ENCODE assay signal across 10 mouse cellular contexts in genomic region chr1:131970661-131971520, GRCm38 (mm10). TPM values are rescaled to one million over a fixed set of nuclear protein-coding genes. Genes with fewer than 3 reads are reported as not detected.
DNase-seq lines count a peak whose midpoint lies in the region; ATAC-seq and TF ChIP-seq lines count a peak whose summit lies in the region.
"Had no signal": no experiment of that assay in that cellular context is flagged by ENCODE, and none has a peak within 500 bp of the region (broad histone marks: within the 10 kb centered on the region; RNA-seq: fewer than 3 reads in every experiment).

No protein-coding gene starts in this region.

- peak overlapping the region; percentile 86 for H3K27ac ChIP-seq in kidney, adult 2 months (ENCODE audit: insufficient read depth, low read depth, low read length)
- H3K27ac ChIP-seq in intestine, embryonic 15.5 days, result 0 out of 2 replicates have a peak overlapping the region, but pooled peaks have one; percentile 13
- H3K27ac ChIP-seq in neural tube, embryonic 11.5 days (ENCODE audit: low read depth, low read length), result peak overlapping the region; percentile 95
- H3K27ac ChIP-seq: layer of hippocampus, adult 2 months had no signal

- TF ChIP-seq CTCF in kidney, adult 2 months (conservative IDR thresholded peaks at IDR 0.05; ENCODE audit: insufficient read depth, insufficient read length, low read depth, low read length), result no peak

- TF ChIP-seq POLR2A in kidney, adult 2 months (IDR thresholded peaks at IDR 0.05; ENCODE audit: low read depth, low read length), result no peak

- no peak for DNase-seq in kidney, adult 2 months
- DNase-seq in kidney, adult 11 months, result no peak
- peak; percentile 88 for DNase-seq in embryo, embryonic 11 days
- peak; percentile 84 for DNase-seq in neural tube, embryonic 11.5 days (ENCODE audit: low spot score)
- DNase-seq in gastrocnemius, postnatal 10 days, result no peak
- DNase-seq in cerebellum, adult 8-10 months, result no peak
- DNase-seq: cerebellum, adult 9-11 months had no signal

- H3K9ac ChIP-seq in intestine, embryonic 15.5 days, result peak overlapping the region; percentile 17; the same call in 1 of the 2 replicates
- peak overlapping the region; percentile 54 for H3K9ac ChIP-seq in neural tube, embryonic 11.5 days (ENCODE audit: low read length)

- no peaks in the 10 kb centered on the region for H3K9me3 ChIP-seq in intestine, embryonic 15.5 days
- no peaks in the 10 kb centered on the region for H3K9me3 ChIP-seq in neural tube, embryonic 11.5 days (ENCODE audit: control insufficient read depth, low read length)

- WGBS in kidney, adult 2 months, result 33% methylated on average over 16 of the region's 16 CpGs
- 25% methylated on average over 16 of the region's 16 CpGs for WGBS in intestine, embryonic 15.5 days
- 1% methylated on average over 14 of the region's 16 CpGs for WGBS in neural tube, embryonic 11.5 days

- no peaks in the 10 kb centered on the region for H3K27me3 ChIP-seq in kidney, adult 2 months (replicated peaks; ENCODE audit: control insufficient read depth, insufficient read depth, low read length)
- no peaks in the 10 kb centered on the region for H3K27me3 ChIP-seq in intestine, embryonic 15.5 days (replicated peaks)
- H3K27me3 ChIP-seq in neural tube, embryonic 11.5 days (ENCODE audit: control insufficient read depth, insufficient read depth, low read length), result no peaks in the 10 kb centered on the region

- H3K4me2 ChIP-seq in intestine, embryonic 15.5 days (replicated peaks), result 0 out of 2 replicates have a peak overlapping the region, but pooled peaks have one; percentile 17
- peak overlapping the region; percentile 35 for H3K4me2 ChIP-seq in neural tube, embryonic 11.5 days (ENCODE audit: low read depth)

- H3K4me1 ChIP-seq in kidney, adult 2 months (ENCODE audit: control insufficient read depth, insufficient read depth, low read length), result peaks cover 65% of the 10 kb centered on the region
- H3K4me1 ChIP-seq in intestine, embryonic 15.5 days (replicated peaks), result peaks cover 25% of the 10 kb centered on the region
- peaks cover 47% of the 10 kb centered on the region for H3K4me1 ChIP-seq in neural tube, embryonic 11.5 days (ENCODE audit: control insufficient read depth, insufficient read depth, low read length)

- ATAC-seq in intestine, embryonic 15.5 days, result no peak
- peak; percentile 73 for ATAC-seq in neural tube, embryonic 11.5 days (ENCODE audit: insufficient read depth, low FRiP score, low TSS enrichment)
- ATAC-seq in monocyte, adult 5-6 weeks (replicated peaks; ENCODE audit: insufficient number of reproducible peaks, low FRiP score, low TSS enrichment, poor library complexity, severe bottlenecking), result no peak

- H3K36me3 ChIP-seq in kidney, adult 2 months (ENCODE audit: control insufficient read depth, insufficient read depth, low read length), result no peaks in the 10 kb centered on the region
- H3K36me3 ChIP-seq in intestine, embryonic 15.5 days, result no peaks in the 10 kb centered on the region
- H3K36me3 ChIP-seq in neural tube, embryonic 11.5 days (ENCODE audit: control insufficient read depth, insufficient read depth, low read length), result no peaks in the 10 kb centered on the region; the same call in 1 of the 2 replicates

- peak overlapping the region; percentile 10; the same call in 1 of the 2 replicates for H3K4me3 ChIP-seq in kidney, adult 2 months (ENCODE audit: insufficient read depth, low read depth, low read length)
- no peak overlapping the region for H3K4me3 ChIP-seq in intestine, embryonic 15.5 days (replicated peaks)
- no peak overlapping the region for H3K4me3 ChIP-seq in neural tube, embryonic 11.5 days (ENCODE audit: low read depth, low read length)
- H3K4me3 ChIP-seq: layer of hippocampus, adult 2 months had no signal

RNA-seq across cellular contexts. Expression of gene Slc45a3, which starts 8.1 kb away (rescaled TPM):
- 30.5 and 37.8 TPM in 2 replicates for polyA plus RNA-seq in kidney, adult 2 months (2012; rRNA removed)
- polyA plus RNA-seq in intestine, embryonic 15.5 days (2015; fragmentation: Nextera tagmentation; extraction: Ambion mirVana), result 2.8 and 3.6 TPM in 2 replicates
- polyA plus RNA-seq in neural tube, embryonic 11.5 days (2014; fragmentation: Nextera tagmentation; extraction: Ambion mirVana), result 11.8 TPM in 2 replicates
- total RNA-seq in monocyte, adult 5-6 weeks (2017), result not detected in 3 replicates
- total RNA-seq in gastrocnemius, postnatal 10 days (2021), result 1 to 10 TPM in 1 of 2 experiments, under 1 TPM in 1; 0.87 to 1.7 TPM

RNA-seq across cellular contexts. Expression of gene Elk4, which starts 36.5 kb away (rescaled TPM):
- 18.4 and 27.8 TPM in 2 replicates for polyA plus RNA-seq in kidney, adult 2 months (2012; rRNA removed)
- polyA plus RNA-seq in intestine, embryonic 15.5 days (2015; fragmentation: Nextera tagmentation; extraction: Ambion mirVana), result 15.2 and 16.0 TPM in 2 replicates
- polyA plus RNA-seq in neural tube, embryonic 11.5 days (2014; fragmentation: Nextera tagmentation; extraction: Ambion mirVana), result 18.7 and 21.6 TPM in 2 replicates
- 94.2 to 198 TPM (median 109 TPM) in 3 replicates for total RNA-seq in monocyte, adult 5-6 weeks (2017)
- 10 to 100 TPM; 76.7 to 86.1 TPM for total RNA-seq in gastrocnemius, postnatal 10 days (2021)

Comparison
In these comparisons a context has a peak if more than half of its experiments do, and no peak if none do; other contexts are left out.
1. DNase-seq: peak in embryo, embryonic 11 days (single experiment) and neural tube, embryonic 11.5 days (single experiment); none in kidney, adult 2 months (single experiment), kidney, adult 11 months (single experiment), gastrocnemius, postnatal 10 days (single experiment) and cerebellum, adult 8-10 months (single experiment).
2. H3K27ac ChIP-seq: peak in every context shown above with its lines; median percentile 95 in neural tube, embryonic 11.5 days; 86 in kidney, adult 2 months; 13 in intestine, embryonic 15.5 days.